Mouse (Mus musculus) mouse embryonic stem cell (cell line): ENCODE measurements at regions not wholly inside any gene's neighbourhood (a gene's known extent, or its start where the extent isn't known, plus 50 kb on each side); places are given as distances from the start of the nearest gene placed in this dataset.

Experiments used
- in situ Hi-C, 2 experiments: fragments of 300-500 bp; cut with MboI; formaldehyde crosslinking; loops; 1 replicate in 1 of 2; 3 replicates in 1 of 2; pipeline ENCODE4 v1.14.3; 2019 to 2020; ENCODE audit warnings: low sequenced_read_pairs in 2 of 2, low pct_unique_long_range_greater_than_20kb in 1 of 2, mixed read lengths in 1 of 2; ENCODE audit not compliant: unreplicated experiment in 1 of 2

DNA sequence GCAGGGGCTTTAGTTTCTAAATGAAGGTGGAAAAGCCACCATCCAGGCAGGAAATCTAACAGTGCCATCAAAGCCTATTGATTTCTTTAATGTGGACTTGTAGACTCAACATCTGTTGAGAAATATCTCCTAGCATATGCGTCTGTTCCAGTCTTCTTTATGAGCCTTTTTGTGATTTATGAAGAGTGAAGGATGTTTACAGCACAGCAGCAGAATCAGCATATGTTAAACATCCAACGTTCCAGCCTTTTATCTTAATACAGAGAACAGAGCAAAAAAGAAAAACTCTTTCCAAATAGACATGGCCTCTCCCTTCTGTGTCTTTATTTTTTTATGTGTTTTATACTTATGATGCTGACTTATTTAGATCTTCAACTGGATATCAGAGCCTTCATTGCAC, 573.3 kb downstream of the Basp1 start:
- in situ Hi-C loops = no loop called here

DNA sequence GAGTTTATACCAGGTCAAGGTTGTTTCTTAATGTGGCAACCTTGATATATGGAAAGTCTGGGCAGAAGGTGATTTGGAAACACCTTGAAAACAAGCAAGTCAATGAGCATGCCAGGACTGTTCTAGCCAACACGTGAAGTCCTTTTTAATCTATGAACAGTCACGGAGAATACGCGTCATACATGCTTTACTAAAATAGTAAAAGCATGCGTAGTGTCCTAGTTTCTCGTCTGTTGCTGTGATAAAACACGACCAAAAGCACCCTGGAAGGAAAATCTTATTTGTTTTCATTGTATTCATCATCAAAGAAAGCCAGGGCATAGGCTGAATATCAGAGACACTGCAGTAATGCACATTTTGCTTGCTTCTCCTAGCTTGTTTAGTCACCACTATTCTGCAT, 575.2 kb downstream of the Basp1 start:
- in situ Hi-C loops = no loop called here

DNA sequence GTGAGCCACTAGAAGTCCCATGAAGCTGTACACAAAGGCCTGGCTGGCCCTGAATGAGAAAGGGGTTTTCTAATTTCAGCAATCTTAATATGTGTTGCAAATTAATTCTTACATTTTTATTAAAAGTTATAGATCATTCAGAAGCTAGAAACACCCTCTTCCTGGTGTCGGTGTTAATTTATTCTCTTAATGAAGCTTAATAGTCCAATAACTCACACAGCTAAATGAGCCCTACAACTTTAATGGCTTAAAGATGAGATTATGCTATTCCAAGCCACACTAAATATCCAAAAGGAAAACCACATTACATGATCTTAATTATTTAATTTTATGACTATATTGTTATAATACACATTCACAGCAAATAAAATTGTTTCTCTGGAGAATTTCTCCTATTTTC, 585.7 kb downstream of the Basp1 start:
- in situ Hi-C loops = no loop called here

DNA sequence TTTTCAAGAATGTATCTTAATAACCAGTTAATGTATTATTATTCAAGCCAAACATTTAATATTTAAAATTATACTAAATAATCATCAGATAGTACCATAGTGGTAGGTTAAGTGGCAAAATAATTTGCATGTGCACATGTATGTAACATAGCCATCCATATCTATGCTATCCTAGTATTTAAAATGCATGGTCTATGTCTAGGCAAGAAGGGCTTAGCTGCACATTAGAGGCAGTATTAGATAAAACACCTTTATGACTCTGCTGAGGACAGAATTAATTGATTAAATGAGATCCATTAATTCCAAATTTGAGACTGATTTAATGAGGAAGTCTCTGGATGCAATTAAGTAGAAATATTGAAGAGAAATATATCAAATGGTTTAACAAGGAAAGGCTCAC, 586.3 kb downstream of the Basp1 start:
- in situ Hi-C loops = no loop called here

DNA sequence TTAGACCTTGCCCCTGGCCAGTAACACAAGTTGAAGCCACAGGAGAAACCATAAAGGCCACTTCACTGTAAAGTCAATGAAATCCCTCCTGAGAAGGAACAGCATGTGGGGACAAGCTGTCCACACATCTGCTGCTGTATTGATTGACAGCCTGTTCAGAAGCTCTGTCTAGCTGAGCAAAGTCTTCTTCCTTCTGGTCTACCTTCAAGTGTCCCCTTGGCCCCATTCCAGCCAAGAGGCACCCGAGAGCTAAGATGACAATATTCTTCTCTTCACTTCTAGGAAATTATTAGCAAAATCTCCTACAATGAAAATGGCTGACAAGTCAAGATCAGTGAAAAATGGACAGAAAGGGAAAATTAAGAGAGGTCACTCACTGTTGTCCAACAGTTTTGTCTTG, 616.7 kb downstream of the Basp1 start:
- in situ Hi-C loops = no loop called here

DNA sequence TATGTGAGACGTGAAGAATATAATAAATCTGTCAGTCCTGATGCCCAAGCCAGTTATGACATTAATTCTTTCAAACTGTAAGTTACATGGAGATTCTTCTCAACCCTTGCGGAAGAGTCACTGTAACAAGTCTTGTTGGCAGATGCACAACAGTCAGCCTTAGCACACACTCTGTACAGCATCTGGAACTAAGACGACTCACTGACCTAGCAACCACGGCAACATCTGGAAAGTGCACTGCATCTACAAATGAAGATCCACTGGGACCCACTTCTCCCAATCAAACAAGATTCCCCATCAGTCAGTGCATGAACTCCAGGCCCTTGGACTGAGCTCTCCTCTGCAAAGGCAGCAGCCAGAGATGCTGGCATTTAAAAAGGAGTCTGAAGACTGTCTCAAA, 620.2 kb downstream of the Basp1 start:
- in situ Hi-C loops = no loop called here

DNA sequence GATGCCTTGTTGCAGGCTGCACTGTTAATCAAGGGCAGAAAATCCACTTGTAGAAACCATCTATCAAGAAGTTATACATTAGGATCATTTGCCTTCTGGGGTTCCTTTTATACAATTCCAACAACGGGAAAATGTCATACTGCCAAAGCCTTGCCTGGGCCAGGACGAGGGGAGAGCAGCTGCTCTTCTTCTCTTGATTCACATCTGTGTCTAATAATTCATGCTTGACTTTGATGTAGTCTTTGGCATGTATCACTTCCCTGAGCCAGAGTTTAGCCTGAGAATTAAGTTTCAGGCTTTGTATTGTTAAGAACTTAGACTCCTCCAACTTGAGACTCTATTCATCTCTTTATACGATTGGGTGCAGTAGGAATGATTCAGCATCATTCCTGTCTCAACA, 627.2 kb downstream of the Basp1 start:
- in situ Hi-C loops = no loop called here

DNA sequence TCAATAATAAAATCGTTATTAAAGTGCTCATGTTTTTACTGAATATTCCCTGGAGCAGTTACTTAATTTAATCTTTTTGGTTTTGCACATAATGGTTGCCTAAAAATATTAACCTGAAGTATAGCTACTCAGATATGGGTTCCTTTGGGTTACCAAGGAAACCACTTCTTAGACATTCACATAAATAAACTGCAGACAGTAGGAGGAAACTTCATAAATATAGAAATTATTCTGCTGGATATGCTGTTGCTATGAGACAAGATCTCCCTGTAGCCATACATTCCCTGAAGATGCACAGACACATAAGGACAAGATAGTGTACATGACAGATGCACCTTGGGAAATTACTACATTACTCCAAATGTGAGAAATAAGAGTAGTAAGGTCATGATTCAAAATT, 635.3 kb downstream of the Basp1 start:
- in situ Hi-C loops = no loop called here

DNA sequence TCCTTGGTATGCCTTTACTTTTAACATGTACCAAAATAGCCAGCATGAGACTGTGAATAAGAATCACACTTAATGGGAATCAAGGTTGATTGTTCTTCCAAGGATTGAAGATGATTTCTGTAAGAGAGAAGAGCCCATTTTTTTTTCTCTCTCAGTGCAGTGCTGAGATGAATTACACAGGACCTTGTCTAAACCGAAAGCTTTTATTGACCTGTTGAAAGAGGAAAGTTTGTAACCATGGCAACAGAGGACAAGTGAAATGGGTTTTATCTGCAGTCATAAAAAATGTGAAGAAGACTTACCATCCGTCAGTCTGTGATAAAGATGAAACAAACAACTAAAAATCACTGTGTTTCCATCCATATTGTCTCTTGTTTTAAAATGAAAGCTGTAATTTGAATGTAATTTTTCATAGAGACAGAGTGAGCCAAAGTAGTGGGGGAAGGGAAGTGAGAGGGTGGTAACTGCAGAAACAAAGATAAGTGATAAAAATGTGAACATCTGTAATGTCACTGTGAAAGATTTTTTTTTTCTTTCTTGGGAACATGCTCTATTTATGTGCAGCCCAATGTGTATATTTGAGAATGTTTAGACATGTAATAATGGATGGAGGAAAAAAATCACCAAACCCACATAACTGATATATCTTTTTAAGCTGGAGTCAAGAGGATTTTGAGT, 661.9 kb downstream of the Basp1 start:
- in situ Hi-C loops = no loop called here

DNA sequence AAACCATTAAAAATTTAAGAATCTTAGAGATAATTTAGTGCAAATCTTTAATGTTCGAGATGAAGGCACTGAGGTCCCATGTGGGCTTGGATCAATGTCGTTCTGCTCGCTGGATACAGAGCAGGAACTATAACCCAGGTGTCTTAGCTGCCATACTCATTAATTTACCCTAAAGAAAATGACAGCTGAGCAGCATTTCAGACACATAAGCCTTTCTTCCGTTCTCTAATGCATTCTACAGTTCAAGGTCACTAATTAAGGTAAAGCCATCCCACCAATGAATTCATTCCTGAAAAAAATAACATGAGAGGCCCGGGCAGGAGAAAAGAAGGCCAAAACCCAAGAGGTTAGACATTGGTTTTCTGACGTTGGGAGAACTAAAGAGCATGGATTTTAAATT, 670.3 kb downstream of the Basp1 start:
- in situ Hi-C loops = no loop called here

DNA sequence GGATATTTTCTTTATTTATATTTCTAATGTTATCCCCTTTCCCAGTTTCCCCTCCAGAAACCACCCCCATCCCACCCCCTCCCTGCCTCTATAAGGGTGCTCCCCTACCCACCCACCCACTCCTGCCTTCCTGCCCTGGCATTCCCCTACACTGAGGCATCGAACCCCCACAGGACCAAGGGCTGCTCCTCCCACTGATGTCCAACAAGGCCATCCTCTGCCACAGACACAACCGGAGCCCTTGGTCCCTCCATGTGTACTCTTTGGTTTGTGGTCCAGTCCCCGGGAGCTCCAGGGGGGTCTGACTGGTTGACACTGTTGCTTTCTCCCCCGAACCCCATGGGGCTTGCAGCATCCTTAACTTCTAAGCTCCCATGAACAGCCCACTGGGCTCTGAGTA, 688.4 kb downstream of the Basp1 start:
- in situ Hi-C loops = loop anchor here (10.0 kb wide), 1 partner anchor 690 kb away; the partner anchor contains the start of gene Basp1 (in 2 of the 2)

DNA sequence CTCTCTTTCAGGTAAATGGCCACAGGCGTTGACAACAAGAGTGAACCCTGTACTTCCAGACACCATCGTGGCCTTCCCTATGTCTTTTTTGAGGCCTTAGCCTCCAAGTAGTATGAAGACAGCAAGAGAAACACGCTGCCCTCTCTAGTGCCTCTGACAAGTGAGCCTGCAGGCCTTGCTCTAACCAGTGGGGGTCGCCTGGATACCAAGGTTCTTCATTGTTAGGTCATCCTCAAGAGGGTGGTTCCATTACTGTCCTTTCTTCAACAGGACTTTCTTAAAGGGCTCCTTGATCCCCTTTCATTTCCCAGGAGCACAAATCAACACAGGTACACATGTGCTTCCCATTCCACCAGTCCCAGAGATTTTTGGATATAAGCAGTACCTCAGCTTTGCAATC, 688.9 kb downstream of the Basp1 start:
- in situ Hi-C loops = loop anchor here (10.0 to 25.0 kb wide), 2 partner anchors 690 to 988 kb away; partner anchors contain the start of gene Basp1 (in 2 of the 2)

DNA sequence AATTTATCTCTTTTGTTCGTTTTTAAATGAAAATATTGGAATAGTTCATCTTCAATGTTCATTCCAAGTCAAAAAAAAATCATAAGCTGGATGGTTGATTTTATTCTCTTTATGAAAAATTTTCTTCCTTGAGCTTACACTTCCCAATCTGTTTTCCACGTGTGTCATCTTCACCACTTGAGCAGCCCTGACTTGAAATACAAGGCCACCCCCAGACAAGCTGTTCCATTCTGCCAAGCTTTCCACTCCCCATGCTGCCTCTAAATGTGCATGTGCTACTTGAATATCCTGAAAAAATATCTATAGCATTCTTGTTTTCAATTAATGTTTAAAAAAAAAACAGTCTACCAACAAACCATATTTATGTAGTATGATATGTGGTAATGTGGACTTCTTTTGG, 693.2 kb downstream of the Basp1 start:
- in situ Hi-C loops = loop anchor here (10.0 to 25.0 kb wide), 2 partner anchors 694 to 992 kb away; partner anchors contain the start of gene Basp1 (in 2 of the 2)

DNA sequence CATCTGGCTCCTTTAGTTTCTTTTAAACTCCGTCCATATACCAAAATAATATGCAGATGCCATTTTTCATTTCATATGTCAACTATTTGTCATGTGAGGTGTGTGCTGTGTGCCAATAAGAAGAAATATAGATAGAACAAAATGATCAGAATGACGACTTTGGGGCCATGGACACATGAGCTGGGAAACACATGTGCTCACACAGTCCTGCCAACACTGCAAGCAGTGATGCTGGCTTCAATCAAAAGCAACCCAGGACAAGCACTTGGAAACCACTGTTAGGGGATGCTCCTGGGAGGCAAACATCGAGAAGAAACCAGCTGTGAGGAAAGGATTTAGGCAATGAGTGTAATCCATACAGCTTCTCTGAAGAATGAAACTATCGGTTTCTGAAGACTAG, 731.4 kb downstream of the Basp1 start:
- in situ Hi-C loops = no loop called here

DNA sequence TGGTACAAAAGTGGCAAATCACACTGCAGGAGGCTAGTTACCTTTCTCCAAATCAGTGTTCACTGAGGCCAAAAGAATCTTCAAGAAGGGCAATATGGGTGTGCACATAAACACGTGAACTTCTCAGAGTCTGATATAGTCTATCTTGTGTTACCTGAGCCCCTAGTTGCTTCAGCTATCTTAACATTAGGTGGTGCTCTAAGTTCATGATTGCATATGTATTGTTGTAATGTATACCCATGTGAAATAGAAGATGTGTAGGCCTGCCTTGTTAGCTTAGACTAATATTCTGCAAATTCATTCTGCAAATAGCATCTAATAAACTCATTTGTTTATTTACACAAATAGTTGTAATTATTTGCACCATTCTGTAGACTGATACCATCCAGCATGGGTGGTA, 764.6 kb downstream of the Basp1 start:
- in situ Hi-C loops = no loop called here

DNA sequence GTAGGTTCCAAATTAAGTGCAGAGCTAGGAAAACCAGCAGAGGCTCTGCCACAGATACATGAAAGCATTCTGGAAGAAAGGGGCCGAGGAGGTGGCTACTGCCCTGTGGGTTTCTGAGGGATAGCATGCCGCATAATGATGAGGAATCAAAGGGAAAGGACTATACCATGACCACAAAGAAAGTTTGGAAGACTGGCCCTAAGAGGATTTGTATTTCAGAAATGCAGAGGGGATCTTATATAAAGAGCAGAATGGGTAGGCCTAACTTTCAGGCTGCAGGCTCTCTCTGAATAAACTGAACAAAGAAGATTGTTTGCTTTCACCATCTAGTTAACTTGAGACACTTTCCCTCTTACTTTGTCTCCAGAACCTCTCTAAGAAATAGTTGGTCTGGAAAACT, 777.9 kb downstream of the Basp1 start:
- in situ Hi-C loops = no loop called here

DNA sequence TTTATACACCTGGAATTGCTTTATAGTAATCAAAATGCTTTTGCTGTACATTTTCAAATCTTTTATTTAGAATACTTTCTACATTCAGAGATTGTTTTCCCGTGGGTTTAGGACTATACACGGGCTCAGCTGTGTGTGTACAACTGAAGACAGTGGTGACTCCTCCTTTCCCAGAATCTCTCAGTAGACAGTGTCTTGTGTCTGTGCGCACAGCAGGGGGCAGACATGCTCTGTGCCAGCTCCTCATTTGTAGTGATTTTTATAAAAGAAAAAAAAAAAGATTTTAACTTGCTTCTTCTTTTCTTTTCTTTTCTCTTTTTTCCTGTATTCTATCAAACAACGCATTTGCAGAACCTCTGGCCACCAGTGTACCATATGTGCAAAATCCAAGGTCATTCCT, 817.3 kb downstream of the Basp1 start:
- in situ Hi-C loops = loop anchor here (10.0 to 25.0 kb wide), 2 partner anchors 816 to 819 kb away; partner anchors contain the start of gene Basp1 (in 2 of the 2)

DNA sequence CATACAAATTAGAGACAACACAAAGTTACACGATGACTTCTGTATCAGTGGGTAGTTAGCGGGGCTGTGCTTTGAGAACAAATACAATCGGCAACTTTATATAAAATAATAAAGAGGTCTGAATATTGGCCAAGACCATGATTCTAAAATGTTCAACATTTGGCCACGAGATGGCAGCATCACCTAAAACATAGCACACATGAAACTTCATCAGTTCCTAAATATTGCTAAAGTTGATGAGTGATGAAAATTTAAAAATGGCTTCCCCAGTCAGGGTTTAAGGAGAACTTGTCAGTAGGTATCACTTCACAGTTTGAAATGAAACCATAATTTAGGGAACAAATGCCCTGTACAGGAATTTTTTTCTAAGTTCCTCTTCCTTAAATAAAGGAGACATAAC, 824.6 kb downstream of the Basp1 start:
- in situ Hi-C loops = loop anchor here in 1 of 2 experiments (25.0 kb wide), 1 partner anchor 823 kb away; the partner anchor contains the start of gene Basp1

DNA sequence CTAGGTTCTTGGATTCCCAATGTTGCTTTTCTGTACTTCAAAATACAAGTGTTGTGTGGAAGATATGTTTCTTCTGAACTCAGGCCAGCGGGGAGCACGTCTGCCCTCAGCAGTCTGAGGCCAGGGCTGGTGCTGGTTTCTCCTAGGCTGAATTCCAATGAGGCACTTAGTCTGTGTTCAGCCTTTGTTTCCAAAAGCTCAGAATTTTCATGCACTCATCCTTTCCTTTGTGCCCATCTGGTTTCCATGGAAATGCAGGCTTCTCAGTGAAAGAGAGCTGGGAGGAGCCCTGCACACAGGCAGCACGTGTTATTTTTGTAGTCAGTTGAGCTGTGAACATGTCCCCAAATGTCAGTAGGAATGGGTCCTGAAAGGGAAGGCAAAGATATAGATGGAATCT, 846.6 kb downstream of the Basp1 start:
- in situ Hi-C loops = no loop called here

DNA sequence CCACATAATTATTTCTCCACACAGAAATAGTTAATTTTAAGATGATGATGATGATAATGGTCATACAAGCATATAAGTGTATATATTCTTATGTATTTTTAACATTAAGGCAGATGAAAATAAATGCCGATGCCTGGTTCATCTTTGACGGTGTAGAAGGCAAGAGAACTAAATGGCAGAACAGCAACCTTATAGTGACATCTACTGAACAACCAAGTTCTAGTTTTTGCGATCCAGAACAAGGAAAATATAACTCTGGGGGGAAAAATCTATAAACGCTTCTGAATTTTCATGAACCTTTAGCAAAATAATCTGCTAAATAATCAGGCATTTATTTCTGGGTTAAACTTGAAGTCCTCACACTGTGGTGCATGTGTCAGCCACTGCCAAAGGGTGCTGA, 856.8 kb downstream of the Basp1 start:
- in situ Hi-C loops = no loop called here
